Mouse (Mus musculus): ENCODE data around the gene Prkch. TPM values are rescaled to one million over a fixed set of nuclear protein-coding genes. Genes with fewer than 3 reads are reported as not detected.

The Prkch gene
- polyA plus RNA-seq, 1 experiment from 2014 or later, result 6.1 TPM

DNA sequence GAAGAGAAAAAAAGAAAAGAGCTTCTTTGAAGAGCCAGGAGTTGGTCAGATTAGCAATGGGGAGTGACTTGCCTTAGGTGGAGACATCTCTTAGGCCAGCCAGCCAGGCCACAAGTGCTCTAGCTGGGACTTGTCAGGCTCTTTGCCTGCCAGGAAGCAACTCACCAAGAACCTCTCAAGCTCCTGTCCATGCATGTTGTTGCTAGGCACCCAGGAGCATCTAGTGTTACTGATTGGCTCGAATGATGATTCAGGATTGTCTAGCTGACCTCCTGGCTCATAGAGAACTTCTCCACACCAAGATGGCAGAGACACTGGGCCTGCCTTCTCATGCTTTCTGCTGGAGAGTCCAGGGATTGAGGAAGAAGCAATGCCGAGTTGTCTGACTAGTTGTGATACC is 230.3 kb downstream of the Prkch start:
- H3K9ac ChIP-seq (ENCODE audit: low read length), result no peak overlapping the region
- ATAC-seq (ENCODE audit: low FRiP score) (no peak), DNase-seq (ENCODE audit: low spot score, missing footprints) (peak; percentile 17)
- no peak overlapping the region for H3K27ac ChIP-seq (ENCODE audit: low read depth, low read length)
- no peak overlapping the region for H3K4me2 ChIP-seq
- H3K36me3 ChIP-seq (ENCODE audit: control insufficient read depth, insufficient read depth, low read length), result no peaks in the 10 kb centered on the region
- no peaks in the 10 kb centered on the region for H3K9me3 ChIP-seq (ENCODE audit: control insufficient read depth, low read length)
- no peaks in the 10 kb centered on the region for H3K27me3 ChIP-seq (ENCODE audit: control insufficient read depth, insufficient read depth, low read length)
- WGBS, result 86% methylated on average over 2 of the region's 2 CpGs
- no peaks in the 10 kb centered on the region for H3K4me1 ChIP-seq (ENCODE audit: control insufficient read depth, insufficient read depth, low read length)
- no peak overlapping the region for H3K4me3 ChIP-seq (ENCODE audit: low read depth, low read length)

DNA sequence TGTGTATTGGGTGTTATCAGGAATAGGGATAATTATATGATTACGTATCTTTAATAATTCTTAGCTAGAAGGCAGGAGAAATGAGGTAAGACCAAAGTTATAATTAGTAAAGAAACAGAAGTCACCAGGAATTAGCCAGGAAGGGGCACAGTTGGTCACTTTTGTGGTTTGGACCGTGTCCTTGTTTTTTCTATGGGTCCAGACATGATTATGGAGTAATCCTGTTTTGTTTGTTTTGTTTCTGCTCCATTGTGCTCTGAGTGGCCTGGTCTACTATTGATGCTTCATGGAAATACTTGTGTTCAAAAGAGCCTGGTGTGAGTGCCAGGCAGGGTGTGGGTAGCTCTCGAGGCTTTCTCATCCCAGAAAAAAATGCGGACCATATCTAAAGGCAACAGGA is 230.9 kb downstream of the Prkch start:
- Histone ChIP-seq H3K27ac (ENCODE audit: low read depth, low read length) (no peak overlapping the region), H3K36me3 (ENCODE audit: control insufficient read depth, insufficient read depth, low read length) (no peaks in the 10 kb centered on the region), H3K4me1 (ENCODE audit: control insufficient read depth, insufficient read depth, low read length) (no peaks in the 10 kb centered on the region), H3K9ac (ENCODE audit: low read length) (no peak overlapping the region), H3K4me2 (no peak overlapping the region), H3K9me3 (ENCODE audit: control insufficient read depth, low read length) (no peaks in the 10 kb centered on the region), H3K27me3 (ENCODE audit: control insufficient read depth, insufficient read depth, low read length) (no peaks in the 10 kb centered on the region), H3K4me3 (ENCODE audit: low read depth, low read length) (no peak overlapping the region)
- ATAC-seq (ENCODE audit: low FRiP score) (no peak), DNase-seq (ENCODE audit: low spot score, missing footprints) (peak; percentile 14)
- WGBS, result 76% methylated on average over 4 of the region's 4 CpGs

DNA sequence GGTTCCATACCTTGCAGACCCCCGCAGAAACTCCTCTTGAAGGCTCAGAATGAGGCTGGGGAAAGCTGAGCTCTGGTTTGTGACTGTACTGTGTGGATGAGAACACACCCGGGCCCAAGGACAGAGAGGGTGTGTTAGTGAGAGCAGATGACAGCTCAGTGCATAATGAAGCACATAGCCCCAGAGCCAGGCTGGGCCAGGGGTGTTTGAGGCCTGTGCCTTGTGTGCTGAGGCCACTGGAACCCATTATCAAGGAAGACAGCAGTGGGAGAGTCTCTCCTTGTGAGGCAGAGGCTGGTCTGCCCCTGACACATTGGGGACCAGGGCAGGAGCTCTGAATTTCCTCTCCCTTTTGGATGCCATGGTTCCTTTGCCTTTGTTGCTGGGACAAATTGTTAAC is 231.3 kb downstream of the Prkch start:
- Histone ChIP-seq H3K4me1 (ENCODE audit: control insufficient read depth, insufficient read depth, low read length) (no peaks in the 10 kb centered on the region), H3K4me3 (ENCODE audit: low read depth, low read length) (no peak overlapping the region), H3K27ac (ENCODE audit: low read depth, low read length) (no peak overlapping the region), H3K9me3 (ENCODE audit: control insufficient read depth, low read length) (no peaks in the 10 kb centered on the region), H3K9ac (ENCODE audit: low read length) (no peak overlapping the region), H3K36me3 (ENCODE audit: control insufficient read depth, insufficient read depth, low read length) (no peaks in the 10 kb centered on the region), H3K4me2 (no peak overlapping the region), H3K27me3 (ENCODE audit: control insufficient read depth, insufficient read depth, low read length) (no peaks in the 10 kb centered on the region)
- ATAC-seq (ENCODE audit: low FRiP score) (no peak), DNase-seq (ENCODE audit: low spot score, missing footprints) (no peak)
- 64% methylated on average over 2 of the region's 2 CpGs for WGBS

DNA sequence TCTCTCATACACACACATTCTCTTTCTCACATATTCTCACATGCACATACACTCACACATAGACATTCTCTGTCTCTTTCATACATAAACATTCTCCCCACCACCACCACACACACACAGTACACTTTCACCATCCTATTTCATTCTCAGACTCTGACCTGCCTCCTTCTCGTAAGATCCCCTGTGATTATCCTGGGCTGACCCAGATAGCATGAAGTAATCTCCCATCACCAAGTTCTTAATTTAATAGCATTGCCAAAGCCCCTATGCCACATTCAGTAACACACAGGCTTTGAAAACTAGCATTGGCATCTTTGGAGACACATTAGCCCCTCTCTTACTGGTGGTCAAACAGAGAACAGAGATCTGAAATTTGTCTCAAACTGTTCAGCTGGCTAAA is 232.3 kb downstream of the Prkch start:
- ATAC-seq (ENCODE audit: low FRiP score), result no peak

DNA sequence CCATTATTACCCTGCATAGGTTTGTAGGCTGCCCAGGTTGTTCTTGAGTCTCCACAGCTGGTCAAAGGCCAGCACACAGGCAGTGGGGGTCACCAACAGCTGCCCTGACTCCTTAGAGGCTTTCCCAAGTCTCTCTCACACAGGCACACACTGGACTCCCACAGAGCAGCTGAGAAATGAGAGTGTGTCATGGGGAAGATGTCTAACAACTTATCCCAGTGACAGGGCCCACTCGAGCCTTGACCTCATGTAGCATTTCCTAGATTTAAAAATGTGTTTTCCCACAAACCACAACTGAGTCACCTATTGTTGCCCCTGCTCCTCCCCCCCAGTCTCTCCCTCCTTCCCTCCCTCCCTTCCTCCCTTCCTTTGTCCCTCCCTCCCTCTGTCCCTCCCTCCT is 234.2 kb downstream of the Prkch start:
- H3K4me3 ChIP-seq (ENCODE audit: low read depth, low read length), result no peak overlapping the region
- H3K27ac ChIP-seq (ENCODE audit: low read depth, low read length), result no peak overlapping the region
- ATAC-seq (ENCODE audit: low FRiP score) (no peak), DNase-seq (ENCODE audit: low spot score, missing footprints) (no peak)
- H3K9ac ChIP-seq (ENCODE audit: low read length), result no peak overlapping the region
- 63% methylated on average over 1 of the region's 1 CpGs for WGBS
- H3K36me3 ChIP-seq (ENCODE audit: control insufficient read depth, insufficient read depth, low read length), result no peaks in the 10 kb centered on the region
- H3K4me2 ChIP-seq, result no peak overlapping the region
- H3K27me3 ChIP-seq (ENCODE audit: control insufficient read depth, insufficient read depth, low read length), result no peaks in the 10 kb centered on the region
- no peaks in the 10 kb centered on the region for H3K9me3 ChIP-seq (ENCODE audit: control insufficient read depth, low read length)
- no peaks in the 10 kb centered on the region for H3K4me1 ChIP-seq (ENCODE audit: control insufficient read depth, insufficient read depth, low read length)

More for the DNA sequence above, 232.3 kb downstream of the Prkch start:
- H3K27me3 ChIP-seq (ENCODE audit: control insufficient read depth, insufficient read depth, low read length), result no peaks in the 10 kb centered on the region
- H3K9ac ChIP-seq (ENCODE audit: low read length), result no peak overlapping the region
- no peak overlapping the region for H3K4me2 ChIP-seq
- no peaks in the 10 kb centered on the region for H3K36me3 ChIP-seq (ENCODE audit: control insufficient read depth, insufficient read depth, low read length)
- H3K27ac ChIP-seq (ENCODE audit: low read depth, low read length), result no peak overlapping the region
- WGBS, result 84% methylated on average over 1 of the region's 1 CpGs
- DNase-seq (ENCODE audit: low spot score, missing footprints), result no peak
- H3K9me3 ChIP-seq (ENCODE audit: control insufficient read depth, low read length), result no peaks in the 10 kb centered on the region
- no peak overlapping the region for H3K4me3 ChIP-seq (ENCODE audit: low read depth, low read length)
- no peaks in the 10 kb centered on the region for H3K4me1 ChIP-seq (ENCODE audit: control insufficient read depth, insufficient read depth, low read length)

DNA sequence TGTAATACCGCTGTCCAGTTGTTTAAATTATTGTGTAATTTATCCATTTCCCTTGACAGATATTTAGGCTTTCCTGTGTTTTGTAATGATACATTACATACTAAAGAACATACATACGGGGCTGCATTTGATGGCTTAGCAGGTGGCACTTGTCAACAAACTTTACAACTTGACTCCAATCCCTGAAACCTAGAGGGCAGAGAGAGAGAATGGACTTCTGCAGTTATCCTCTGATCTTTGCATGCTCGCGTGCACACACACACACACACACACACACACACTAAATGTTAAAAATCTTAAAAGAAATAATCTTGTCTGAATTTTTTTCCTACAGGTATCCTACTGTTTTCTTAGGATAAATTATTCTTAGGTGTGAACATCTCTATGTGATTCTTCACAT is 236.6 kb downstream of the Prkch start:
- H3K27ac ChIP-seq (ENCODE audit: low read depth, low read length), result no peak overlapping the region
- no peak overlapping the region for H3K4me3 ChIP-seq (ENCODE audit: low read depth, low read length)
- peak; percentile 75 for DNase-seq (ENCODE audit: low spot score, missing footprints)
- no peaks in the 10 kb centered on the region for H3K9me3 ChIP-seq (ENCODE audit: control insufficient read depth, low read length)
- no peaks in the 10 kb centered on the region for H3K36me3 ChIP-seq (ENCODE audit: control insufficient read depth, insufficient read depth, low read length)
- no peak overlapping the region for H3K9ac ChIP-seq (ENCODE audit: low read length)
- H3K27me3 ChIP-seq (ENCODE audit: control insufficient read depth, insufficient read depth, low read length), result no peaks in the 10 kb centered on the region
- 85% methylated on average over 4 of the region's 4 CpGs for WGBS
- no peak overlapping the region for H3K4me2 ChIP-seq
- H3K4me1 ChIP-seq (ENCODE audit: control insufficient read depth, insufficient read depth, low read length), result no peaks in the 10 kb centered on the region
- ATAC-seq (ENCODE audit: low FRiP score), result no peak

DNA sequence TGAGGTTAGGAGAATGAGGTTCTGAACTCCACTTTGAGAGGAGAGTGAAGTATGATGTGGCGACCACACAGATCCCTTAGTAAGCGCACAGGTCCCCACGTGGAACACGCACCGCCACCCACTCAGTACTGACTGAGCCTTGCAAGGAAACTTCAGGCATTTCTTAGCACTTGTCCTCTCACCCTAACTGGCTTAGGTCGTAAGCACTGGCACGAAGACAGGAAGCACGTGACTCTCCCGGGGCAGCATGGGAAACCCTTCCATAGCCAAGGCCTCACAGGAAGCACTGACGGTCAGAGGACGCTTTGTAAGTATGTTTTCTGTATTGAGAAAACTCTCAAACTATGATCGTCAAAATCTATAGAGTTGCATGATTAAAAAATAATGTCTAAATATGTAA is 237.7 kb downstream of the Prkch start:
- Histone ChIP-seq H3K27me3 (ENCODE audit: control insufficient read depth, insufficient read depth, low read length) (no peaks in the 10 kb centered on the region), H3K27ac (ENCODE audit: low read depth, low read length) (no peak overlapping the region), H3K36me3 (ENCODE audit: control insufficient read depth, insufficient read depth, low read length) (no peaks in the 10 kb centered on the region), H3K4me3 (ENCODE audit: low read depth, low read length) (no peak overlapping the region), H3K4me2 (no peak overlapping the region), H3K4me1 (ENCODE audit: control insufficient read depth, insufficient read depth, low read length) (no peaks in the 10 kb centered on the region), H3K9ac (ENCODE audit: low read length) (no peak overlapping the region), H3K9me3 (ENCODE audit: control insufficient read depth, low read length) (no peaks in the 10 kb centered on the region)
- WGBS, result 88% methylated on average over 12 of the region's 12 CpGs
- peak; percentile 66 for DNase-seq (ENCODE audit: low spot score, missing footprints)
- no peak for ATAC-seq (ENCODE audit: low FRiP score)

DNA sequence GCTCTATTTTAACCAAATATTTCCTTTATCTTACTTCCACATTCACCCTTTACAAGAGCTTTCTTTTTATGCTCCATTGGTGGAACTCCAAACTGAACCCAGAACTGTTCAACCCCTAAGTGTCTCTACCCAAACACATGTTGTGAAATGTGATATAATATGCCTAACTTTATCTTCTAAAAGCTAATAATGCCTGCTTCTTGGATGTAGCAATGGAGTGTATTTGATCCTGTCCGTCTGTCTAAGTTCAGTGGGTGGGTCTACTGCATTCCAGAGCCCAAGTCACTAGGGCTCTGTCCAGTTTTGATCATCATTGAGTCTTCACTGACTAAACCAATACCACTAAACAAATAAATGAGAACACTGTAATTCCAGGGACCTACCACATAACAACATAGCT is 240.2 kb downstream of the Prkch start:
- DNase-seq (ENCODE audit: low spot score, missing footprints), result peak; percentile 49
- H3K27ac ChIP-seq (ENCODE audit: low read depth, low read length), result no peak overlapping the region
- H3K9me3 ChIP-seq (ENCODE audit: control insufficient read depth, low read length), result no peaks in the 10 kb centered on the region
- H3K4me3 ChIP-seq (ENCODE audit: low read depth, low read length), result no peak overlapping the region
- no peak overlapping the region for H3K9ac ChIP-seq (ENCODE audit: low read length)
- ATAC-seq (ENCODE audit: low FRiP score), result no peak
- no peaks in the 10 kb centered on the region for H3K27me3 ChIP-seq (ENCODE audit: control insufficient read depth, insufficient read depth, low read length)
- H3K36me3 ChIP-seq (ENCODE audit: control insufficient read depth, insufficient read depth, low read length), result no peaks in the 10 kb centered on the region
- 79% methylated on average over 1 of the region's 1 CpGs for WGBS
- H3K4me1 ChIP-seq (ENCODE audit: control insufficient read depth, insufficient read depth, low read length), result no peaks in the 10 kb centered on the region
- no peak overlapping the region for H3K4me2 ChIP-seq

Measured in midbrain, embryonic 11.5 days (tissue).